Mouse (Mus musculus) liver, adult 2 months (tissue): ENCODE data around the gene Klk12. TPM values are rescaled to one million over a fixed set of nuclear protein-coding genes. Genes with fewer than 3 reads are reported as not detected.

Experiments used
- DNase-seq: peaks from one replicate; pipeline ENCODE4 v3.0.0-alpha.2; 2011; ENCODE audit warnings: low read depth, low spot score; ENCODE audit errors: extremely low read depth
- H3K27ac ChIP-seq: fragments of 200-500 bp; replicated peaks from 2 replicates; pipeline ENCODE4 v1.5.1; 2012; ENCODE audit warnings: low read depth, mild to moderate bottlenecking, control low read depth, inconsistent platforms, low read length; ENCODE audit not compliant: insufficient read depth
- H3K27me3 ChIP-seq: fragments of 200-500 bp; 2 replicates; pipeline ENCODE4 v1.6.1; 2012; ENCODE audit warnings: mild to moderate bottlenecking, moderate library complexity, low read length, inconsistent platforms; ENCODE audit not compliant: control insufficient read depth, insufficient read depth
- H3K36me3 ChIP-seq: fragments of 200-500 bp; 2 replicates; pipeline ENCODE4 v1.6.1; 2012; ENCODE audit warnings: low read length, inconsistent platforms; ENCODE audit not compliant: control insufficient read depth, insufficient read depth
- H3K4me1 ChIP-seq: fragments of 200-500 bp; 2 replicates; pipeline ENCODE4 v1.6.1; 2011; ENCODE audit warnings: low read length; ENCODE audit not compliant: control insufficient read depth, insufficient read depth
- H3K4me3 ChIP-seq: fragments of 200-500 bp; 2 replicates; pipeline ENCODE4 v1.5.1; 2011; ENCODE audit warnings: low read depth, mild to moderate bottlenecking, control low read depth, low read length, moderate library complexity; ENCODE audit not compliant: insufficient read depth
- H3K79me2 ChIP-seq: fragments of 200-500 bp; 2 replicates; pipeline ENCODE4 v1.6.1; 2012; ENCODE audit warnings: inconsistent platforms, mild to moderate bottlenecking, low read length, moderate library complexity; ENCODE audit not compliant: control insufficient read depth, insufficient read depth
- H3K9ac ChIP-seq: fragments of 200-500 bp; 2 replicates; pipeline ENCODE4 v1.6.1; 2012; ENCODE audit warnings: low read depth, mild to moderate bottlenecking, control low read depth, inconsistent platforms, low read length
- CTCF ChIP-seq: fragments of 200-500 bp; IDR thresholded peaks from 2 replicates; pipeline ENCODE4 v1.5.1; 2011; ENCODE audit warnings: low read depth, low read length, control low read depth
- POLR2A ChIP-seq: fragments of 200-500 bp; IDR thresholded peaks from 2 replicates; pipeline ENCODE4 v1.6.1; 2011; ENCODE audit warnings: low read length, control low read depth; ENCODE audit not compliant: insufficient read depth; ENCODE audit errors: extremely low read depth
- WGBS: fragments of 180-500 bp; shearing (Covaris S2); methylation state at CpG from one replicate; pipeline ENCODE4 v1.1.7; 2018; 5-methylcytosine and 5-hydroxymethylcytosine counted together
- polyA plus RNA-seq: library from polyadenylated mRNA; depleted of rRNA; stranded (reverse); fragments of >200 nt; gene quantifications from 2 replicates; pipeline ENCODE4 v1.2.3, GENCODE M21; 2012
- total RNA-seq: library from RNA; depleted of rRNA; stranded (reverse); fragments of >200 nt; gene quantifications from 2 replicates; pipeline ENCODE4 v1.2.3, GENCODE M21; 2014

The Klk12 gene
- total and polyA plus RNA-seq, 2 experiments: not detected

DNA sequence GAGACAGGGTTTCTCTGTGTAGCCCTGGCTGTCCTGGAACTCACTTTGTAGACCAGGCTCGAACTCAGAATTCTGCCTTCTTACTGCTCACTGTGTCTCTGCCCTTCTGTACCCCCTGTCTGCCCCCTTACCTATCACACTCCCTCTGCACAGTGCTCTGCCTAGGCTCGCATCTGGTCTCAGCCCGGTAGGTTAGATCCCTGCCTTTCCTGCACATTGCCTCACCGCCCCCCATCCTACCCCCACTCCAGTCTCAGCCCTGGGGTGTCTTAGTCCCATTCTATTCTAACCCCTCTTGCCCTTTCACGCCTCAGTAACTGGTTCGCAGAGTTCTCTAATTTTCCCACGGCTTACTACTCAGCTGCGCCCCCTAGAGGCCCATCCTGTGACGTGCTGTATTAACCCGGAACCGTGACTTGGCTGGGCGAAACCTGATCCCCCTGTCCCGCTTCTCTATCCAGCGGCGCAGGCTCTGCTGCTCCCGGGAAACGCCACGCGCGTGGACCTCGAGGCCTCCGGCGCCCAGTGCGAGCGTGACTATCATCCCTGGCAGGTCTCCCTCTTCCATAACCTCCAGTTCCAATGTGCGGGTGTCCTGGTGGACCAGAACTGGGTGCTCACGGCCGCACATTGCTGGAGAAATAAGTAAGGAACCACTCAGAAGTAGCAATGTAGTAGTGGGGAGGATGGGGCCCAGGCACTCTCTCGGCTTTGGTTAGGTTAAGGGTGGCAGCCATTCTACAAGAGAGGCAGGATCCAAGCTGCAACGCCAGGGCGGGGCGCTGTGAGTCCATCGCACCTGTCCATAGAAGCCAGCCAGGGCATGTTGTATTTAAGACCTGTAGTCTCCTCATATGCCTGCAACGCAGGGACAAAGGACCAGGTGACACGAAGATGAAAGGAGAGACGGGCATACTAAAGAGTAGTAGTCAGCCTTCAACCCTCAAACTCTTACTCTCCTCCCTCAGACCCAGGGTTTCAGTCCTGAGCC lies 13.9 kb downstream of the Klk12 start:
- H3K27ac ChIP-seq: no peak overlapping the region
- H3K9ac ChIP-seq: no peak overlapping the region
- DNase-seq: peak; percentile 4
- WGBS: 10% methylated on average over 36 of the region's 36 CpGs
- no peaks in the 10 kb centered on the region for H3K27me3 ChIP-seq
- H3K4me3 ChIP-seq: peak overlapping the region; percentile 17; the same call in 1 of the 2 replicates
- no peaks in the 10 kb centered on the region for H3K79me2 ChIP-seq
- H3K36me3 ChIP-seq: no peaks in the 10 kb centered on the region
- peak; percentile 78 for TF ChIP-seq CTCF
- TF ChIP-seq POLR2A: no peak
- H3K4me1 ChIP-seq: no peaks in the 10 kb centered on the region

DNA sequence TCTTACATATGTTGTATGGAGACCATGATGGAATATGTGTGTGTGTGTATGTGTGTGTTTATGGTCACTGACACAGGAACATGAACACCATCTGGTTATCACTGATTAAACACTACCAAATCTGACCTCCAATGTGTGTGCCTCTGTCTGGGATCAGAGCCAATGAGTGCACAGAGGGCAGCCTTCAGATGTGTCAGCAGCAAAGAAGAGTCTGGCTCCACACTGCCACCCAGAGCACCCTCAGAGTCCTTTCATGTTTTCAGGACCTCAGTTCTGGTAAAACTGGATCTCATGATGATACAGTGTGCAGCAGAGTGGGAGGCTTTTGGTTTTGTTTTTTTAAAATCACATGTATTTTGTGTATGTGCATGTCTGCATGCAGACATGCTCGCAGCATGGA lies 16.6 kb downstream of the Klk12 start:
- no peak overlapping the region for H3K9ac ChIP-seq
- no peaks in the 10 kb centered on the region for H3K79me2 ChIP-seq
- H3K4me3 ChIP-seq: no peak overlapping the region
- TF ChIP-seq POLR2A: no peak
- no peak for TF ChIP-seq CTCF
- DNase-seq: peak; percentile 35
- H3K36me3 ChIP-seq: no peaks in the 10 kb centered on the region
- H3K27ac ChIP-seq: no peak overlapping the region
- H3K27me3 ChIP-seq: no peaks in the 10 kb centered on the region
- 81% methylated on average over 1 of the region's 1 CpGs for WGBS
- no peaks in the 10 kb centered on the region for H3K4me1 ChIP-seq

- Histone ChIP-seq H3K9ac (no peak overlapping the region), H3K79me2 (no peaks in the 10 kb centered on the region), H3K27ac (no peak overlapping the region), H3K4me1 (no peaks in the 10 kb centered on the region), H3K27me3 (no peaks in the 10 kb centered on the region), H3K4me3 (no peak overlapping the region), H3K36me3 (no peaks in the 10 kb centered on the region)
- TF ChIP-seq POLR2A: no peak
- no peak for TF ChIP-seq CTCF
- DNase-seq: no peak
- WGBS: 79% methylated on average over 3 of the region's 3 CpGs
These were observed 19.4 kb downstream of the Klk12 start for GRCm38 (mm10) chr7:43788096-43788495.

DNA sequence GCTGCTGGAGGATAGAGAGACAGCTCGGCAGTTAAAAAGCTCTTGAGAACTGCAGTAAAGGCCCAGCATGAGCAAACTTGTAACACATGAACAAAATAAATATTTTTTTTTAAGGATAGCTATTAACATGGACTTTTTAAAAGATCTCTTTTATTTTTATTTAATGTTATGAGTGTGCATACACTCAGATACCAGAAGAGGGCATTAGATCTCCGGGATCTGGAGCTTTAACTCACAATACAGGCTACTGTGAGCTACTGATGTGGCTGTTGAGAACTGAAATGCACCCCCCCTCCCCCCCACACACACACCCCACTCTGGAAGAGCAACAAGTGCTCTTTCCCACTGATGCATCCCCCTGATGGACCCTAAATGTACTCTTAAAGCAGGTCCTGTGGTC lies 20.6 kb downstream of the Klk12 start:
- no peak overlapping the region for H3K27ac ChIP-seq
- no peak overlapping the region for H3K9ac ChIP-seq
- H3K4me1 ChIP-seq: no peaks in the 10 kb centered on the region
- DNase-seq: no peak
- 76% methylated on average over 2 of the region's 2 CpGs for WGBS
- H3K4me3 ChIP-seq: no peak overlapping the region
- TF ChIP-seq POLR2A (no peak), CTCF (no peak)
- H3K79me2 ChIP-seq: no peaks in the 10 kb centered on the region
- H3K36me3 ChIP-seq: no peaks in the 10 kb centered on the region
- no peaks in the 10 kb centered on the region for H3K27me3 ChIP-seq

- no peaks in the 10 kb centered on the region for H3K36me3 ChIP-seq
- no peak for DNase-seq
- TF ChIP-seq POLR2A (no peak), CTCF (no peak)
- no peaks in the 10 kb centered on the region for H3K79me2 ChIP-seq
- no peak within 1 kb of the TSS for H3K4me3 ChIP-seq
- no peaks in the 10 kb centered on the region for H3K4me1 ChIP-seq
- H3K9ac ChIP-seq: no peak within 1 kb of the TSS
- 0 out of 2 replicates have a peak, but pooled peaks cover 1% of the 10 kb centered on the region for H3K27me3 ChIP-seq
- 73% methylated on average over 7 of the region's 7 CpGs for WGBS
- H3K27ac ChIP-seq: no peak within 1 kb of the TSS
These were observed 22.9 kb downstream of the Klk12 start, which contains the start of gene Klk9 for GRCm38 (mm10) chr7:43791591-43791990. Gene Klk9 (plus strand): TSS chr7:43791891.

DNA sequence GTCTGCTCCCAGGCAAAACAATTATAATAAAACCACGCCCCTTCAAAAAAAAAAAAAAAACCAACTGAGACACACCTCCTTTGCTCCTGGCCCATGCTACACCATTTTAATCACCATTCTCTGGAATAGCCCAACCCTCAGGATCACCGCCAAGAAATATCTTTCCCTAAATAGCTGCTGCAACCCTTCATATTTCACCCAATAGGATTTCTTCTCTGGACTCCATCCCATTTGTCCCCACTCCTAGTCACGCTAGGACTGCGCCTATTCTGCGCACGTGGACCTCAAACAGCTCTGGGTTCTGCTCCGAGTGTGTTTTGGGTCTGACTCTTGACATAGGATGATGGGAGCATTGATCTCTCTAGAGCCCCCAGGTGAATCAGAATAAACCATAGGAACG lies 27.7 kb downstream of the Klk12 start:
- no peak overlapping the region for H3K27ac ChIP-seq
- WGBS: 16% methylated on average over 8 of the region's 8 CpGs
- H3K79me2 ChIP-seq: no peaks in the 10 kb centered on the region
- H3K9ac ChIP-seq: no peak overlapping the region
- H3K4me3 ChIP-seq: no peak overlapping the region
- H3K36me3 ChIP-seq: no peaks in the 10 kb centered on the region
- no peaks in the 10 kb centered on the region for H3K4me1 ChIP-seq
- 0 out of 2 replicates have a peak, but pooled peaks cover 3% of the 10 kb centered on the region for H3K27me3 ChIP-seq
- DNase-seq: no peak
- TF ChIP-seq POLR2A (no peak), CTCF (no peak)
